Mouse (Mus musculus) CH12.LX (cell line): ENCODE data around the gene Eif3j1. TPM values are rescaled to one million over a fixed set of nuclear protein-coding genes. Genes with fewer than 3 reads are reported as not detected.

Experiments used
- DNase-seq: peaks from one replicate; pipeline ENCODE4 v3.0.0-alpha.2; 2013; ENCODE audit errors: extremely low read depth
- H3K27ac ChIP-seq: 2 replicates; pipeline ENCODE4 v1.5.1; 2012; ENCODE audit warnings: low read depth, mild to moderate bottlenecking, control low read depth, moderate library complexity; ENCODE audit not compliant: insufficient read depth
- H3K27me3 ChIP-seq: replicated peaks from 2 replicates; pipeline ENCODE3; 2012; ENCODE audit warnings: inconsistent platforms
- H3K36me3 ChIP-seq, 2 experiments: replicated peaks in 1 of 2; 2 replicates each; pipeline versions ENCODE3 to v1.6.1; 2012; ENCODE audit warnings: inconsistent platforms in 1 of 2, low read length in 1 of 2, mild to moderate bottlenecking in 1 of 2, mixed read lengths in 1 of 2, moderate library complexity in 1 of 2; ENCODE audit not compliant: control insufficient read depth in 1 of 2, insufficient read depth in 1 of 2
- H3K4me1 ChIP-seq, 2 experiments: 2 replicates each; pipeline ENCODE4 v1.6.1; 2012; ENCODE audit warnings: inconsistent platforms in 1 of 2, moderate library complexity in 1 of 2; ENCODE audit not compliant: insufficient read depth in 2 of 2, control insufficient read depth in 1 of 2
- H3K4me2 ChIP-seq: 2 replicates; pipeline ENCODE4 v1.6.1; 2012; ENCODE audit warnings: low read depth, mild to moderate bottlenecking, control low read depth; ENCODE audit not compliant: poor library complexity, insufficient read depth, severe bottlenecking
- H3K4me3 ChIP-seq, 3 experiments: fragments of 150-350 bp in 1 of 3; sonication (generic) in 1 of 3; replicated peaks in 1 of 3; 2 replicates each; pipeline versions ENCODE3 to v1.5.1; 2011 to 2012; ENCODE audit warnings: low read depth in 2 of 3, low read length in 2 of 3, mild to moderate bottlenecking in 2 of 3, moderate library complexity in 2 of 3, control low read depth in 1 of 3, improper control_type of control experiment in 1 of 3, inconsistent platforms in 1 of 3, mixed read lengths in 1 of 3; ENCODE audit not compliant: poor library complexity in 1 of 3
- H3K79me2 ChIP-seq: replicated peaks from 2 replicates; pipeline ENCODE4 v1.6.1; 2012; ENCODE audit warnings: mild to moderate bottlenecking, moderate library complexity; ENCODE audit not compliant: control insufficient read depth, poor library complexity, insufficient read depth, severe bottlenecking; ENCODE audit errors: extremely low read depth
- H3K9ac ChIP-seq: 2 replicates; pipeline ENCODE4 v1.6.1; 2012; ENCODE audit warnings: low read depth, mild to moderate bottlenecking, control low read depth, moderate library complexity; ENCODE audit not compliant: insufficient read depth
- H3K9me3 ChIP-seq: replicated peaks from 2 replicates; pipeline ENCODE3; 2012; ENCODE audit warnings: low read length, inconsistent platforms, mixed read lengths
- BHLHE40 ChIP-seq: IDR thresholded peaks from 2 replicates; pipeline ENCODE4 v1.6.1; 2011; ENCODE audit warnings: mild to moderate bottlenecking, low read depth, low read length, improper control_type of control experiment
- CHD2 ChIP-seq: IDR thresholded peaks from 2 replicates; pipeline ENCODE4 v1.6.1; 2011; ENCODE audit warnings: low read length, improper control_type of control experiment
- E2F4 ChIP-seq: IDR thresholded peaks from 2 replicates; pipeline ENCODE4 v1.6.1; 2011; ENCODE audit warnings: low read depth, low read length, improper control_type of control experiment; ENCODE audit not compliant: insufficient replicate concordance
- ELF1 ChIP-seq: IDR thresholded peaks from 2 replicates; pipeline ENCODE4 v1.6.1; 2014; ENCODE audit warnings: low read depth, mild to moderate bottlenecking, inconsistent platforms, low read length, improper control_type of control experiment
- EP300 ChIP-seq: IDR thresholded peaks from 2 replicates; pipeline ENCODE4 v1.6.1; 2011; ENCODE audit warnings: low read length, improper control_type of control experiment
- ETS1 ChIP-seq: conservative IDR thresholded peaks from 2 replicates; pipeline ENCODE4 v1.6.1; 2012; ENCODE audit warnings: low read depth, mild to moderate bottlenecking, inconsistent platforms, low read length, improper control_type of control experiment, moderate library complexity
- HCFC1 ChIP-seq: IDR thresholded peaks from 2 replicates; pipeline ENCODE4 v1.6.1; 2012; ENCODE audit warnings: low read depth, mild to moderate bottlenecking, inconsistent platforms, low read length, improper control_type of control experiment
- IRF4 ChIP-seq: IDR thresholded peaks from 2 replicates; pipeline ENCODE4 v1.6.1; 2014; ENCODE audit warnings: low read depth, mild to moderate bottlenecking, inconsistent platforms, low read length, improper control_type of control experiment
- JUN ChIP-seq: IDR thresholded peaks from 2 replicates; pipeline ENCODE4 v1.6.1; 2011; ENCODE audit warnings: low read depth, mild to moderate bottlenecking, low read length, improper control_type of control experiment, moderate library complexity; ENCODE audit not compliant: insufficient read depth
- JUND ChIP-seq: conservative IDR thresholded peaks from 2 replicates; pipeline ENCODE4 v1.6.1; 2011; ENCODE audit warnings: low read depth, low read length, improper control_type of control experiment
- MXI1 ChIP-seq: IDR thresholded peaks from 2 replicates; pipeline ENCODE4 v1.6.1; 2011; ENCODE audit warnings: mild to moderate bottlenecking, low read depth, low read length, improper control_type of control experiment
- NELFE ChIP-seq: IDR thresholded peaks from 2 replicates; pipeline ENCODE4 v1.6.1; 2011; ENCODE audit warnings: low read depth, low read length, improper control_type of control experiment
- NRF1 ChIP-seq: IDR thresholded peaks from 2 replicates; pipeline ENCODE4 v1.6.1; 2014; ENCODE audit warnings: low read depth, mild to moderate bottlenecking, inconsistent platforms, low read length, improper control_type of control experiment, moderate library complexity
- POLR2A ChIP-seq: IDR thresholded peaks from 2 replicates; pipeline ENCODE4 v1.6.1; 2011; ENCODE audit warnings: low read depth, mild to moderate bottlenecking, improper control_type of control experiment, low read length
- POLR2AphosphoS2 ChIP-seq: IDR thresholded peaks from 2 replicates; pipeline ENCODE4 v1.6.1; 2011; ENCODE audit warnings: low read depth, low read length, improper control_type of control experiment
- RAD21 ChIP-seq: IDR thresholded peaks from 2 replicates; pipeline ENCODE4 v1.6.1; 2011; ENCODE audit warnings: low read depth, mild to moderate bottlenecking, low read length, improper control_type of control experiment, moderate library complexity
- SIN3A ChIP-seq: IDR thresholded peaks from 2 replicates; pipeline ENCODE4 v1.6.1; 2012; ENCODE audit warnings: low read length, improper control_type of control experiment, inconsistent platforms
- TBP ChIP-seq: conservative IDR thresholded peaks from 2 replicates; pipeline ENCODE4 v1.6.1; 2011; ENCODE audit warnings: low read depth, low read length, improper control_type of control experiment
- TCF12 ChIP-seq: IDR thresholded peaks from 2 replicates; pipeline ENCODE4 v1.6.1; 2014; ENCODE audit warnings: low read depth, mild to moderate bottlenecking, inconsistent platforms, low read length, improper control_type of control experiment
- UBTF ChIP-seq: IDR thresholded peaks from 2 replicates; pipeline ENCODE4 v1.6.1; 2012; ENCODE audit warnings: low read depth, mild to moderate bottlenecking, inconsistent platforms, low read length, improper control_type of control experiment, moderate library complexity
- ZKSCAN1 ChIP-seq: IDR thresholded peaks from 2 replicates; pipeline ENCODE4 v1.6.1; 2012; ENCODE audit warnings: low read depth, inconsistent platforms, low read length, improper control_type of control experiment, borderline replicate concordance
- ZMIZ1 ChIP-seq: IDR thresholded peaks from 2 replicates; pipeline ENCODE4 v1.6.1; 2012; ENCODE audit warnings: low read depth, mild to moderate bottlenecking, inconsistent platforms, low read length, improper control_type of control experiment
- ZNF384 ChIP-seq: IDR thresholded peaks from 2 replicates; pipeline ENCODE4 v1.6.1; 2012; ENCODE audit warnings: low read depth, low read length, improper control_type of control experiment, inconsistent platforms
- dilution Hi-C: fragments of 300-500 bp; cut with MboI; formaldehyde crosslinking; loops from 2 replicates; pipeline ENCODE4 v1.14.3; 2020; ENCODE audit warnings: low sequenced_read_pairs; ENCODE audit not compliant: extremely low pct_unique_long_range_greater_than_20kb, extremely low pct_ligation_motif_present
- in situ Hi-C: fragments of 300-500 bp; cut with MboI; formaldehyde crosslinking; loops from 3 replicates; pipeline ENCODE4 v1.14.3; 2019; ENCODE audit warnings: low sequenced_read_pairs, low pct_ligation_motif_present, low pct_unique_long_range_greater_than_20kb, mixed read lengths
- polyA plus RNA-seq: library from polyadenylated mRNA; unstranded; fragments of >175 nt; gene quantifications from 2 replicates; pipeline ENCODE4 v1.2.1, GENCODE M21; 2012; ENCODE audit warnings: low read depth; ENCODE audit not compliant: insufficient read length
- total RNA-seq, 2 experiments: library from RNA; depleted of rRNA; stranded (reverse); fragments of 300-350 nt in 1 of 2; fragments of >200 nt in 1 of 2; gene quantifications; 2 replicates each; pipeline ENCODE4 v1.2.3; 2012 to 2014

Gene Eif3j1
- total RNA-seq (2012; rRNA removed) (20.1 and 27.9 TPM in 2 replicates), total RNA-seq (2014; rRNA removed) (40.1 and 40.5 TPM in 2 replicates), polyA plus RNA-seq (26.3 and 27.9 TPM in 2 replicates)

- dilution Hi-C loops: no loop called here
- H3K9me3 ChIP-seq: no peaks in the 10 kb centered on the region
- TF ChIP-seq ZMIZ1 (peak; percentile 95), ELF1 (peak; percentile 71), POLR2A (peak; percentile 99), RAD21 (no peak), TCF12 (peak; percentile 70; the same call in 1 of the 2 replicates), JUN (no peak), ZKSCAN1 (no peak), JUND (no peak), NRF1 (peak; percentile 80), HCFC1 (peak; percentile 47; the same call in 1 of the 2 replicates), ZNF384 (no peak), IRF4 (0 out of 2 replicates have a peak, but pooled peaks have one; percentile 26), TBP (peak; percentile 73; the same call in 1 of the 2 replicates), NELFE (peak; percentile 95), ETS1 (0 out of 2 replicates have a peak, but pooled peaks have one; percentile 11), SIN3A (peak; percentile 76), BHLHE40 (peak; percentile 79), MXI1 (peak; percentile 60), POLR2AphosphoS2 (peak; percentile 87; the same call in 1 of the 2 replicates), EP300 (no peak), UBTF (0 out of 2 replicates have a peak, but pooled peaks have one; percentile 41), CHD2 (0 out of 2 replicates have a peak, but pooled peaks have one; percentile 38), E2F4 (no peak)
- peak within 1 kb of the TSS; percentile 90 for H3K4me2 ChIP-seq
- peak within 1 kb of the TSS; percentile 51 for H3K27ac ChIP-seq
- peak within 1 kb of the TSS; percentile 72 to 96 (median 86) for H3K4me3 ChIP-seq
- peaks cover 0 to 24% of the 10 kb centered on the region in 2 experiments; a peak in 2 of 4 replicates for H3K4me1 ChIP-seq
- H3K79me2 ChIP-seq: peaks cover 42% of the 10 kb centered on the region
- no peaks in the 10 kb centered on the region for H3K27me3 ChIP-seq
- in situ Hi-C loops: loop anchor here (10.0 to 25.0 kb wide), 2 partner anchors 153 to 466 kb away; no protein-coding TSS in a partner anchor
- H3K9ac ChIP-seq: peak within 1 kb of the TSS; percentile 83
- peaks cover 0 to 19% of the 10 kb centered on the region in 2 experiments for H3K36me3 ChIP-seq
- DNase-seq: peak; percentile 90
Measured at GRCm38 (mm10) chr2:122027862-122028755, at the start of gene Eif3j1. Gene Eif3j1 (plus strand): TSS chr2:122028546.
